Mouse (Mus musculus) urinary bladder, adult 18-20 months (tissue): ENCODE results near the gene Fbxl17.

ENCODE experiments used
- DNase-seq, 2 experiments: peaks; one replicate each; pipeline ENCODE4 v3.0.0; 2022; ENCODE audit warnings: low spot score in 2 of 2, mixed read lengths in 2 of 2

Gene Fbxl17

GRCm38 (mm10) chr17:63107515-63107914 is 392.3 kb downstream of the Fbxl17 start:
- DNase-seq = no peak

DNA sequence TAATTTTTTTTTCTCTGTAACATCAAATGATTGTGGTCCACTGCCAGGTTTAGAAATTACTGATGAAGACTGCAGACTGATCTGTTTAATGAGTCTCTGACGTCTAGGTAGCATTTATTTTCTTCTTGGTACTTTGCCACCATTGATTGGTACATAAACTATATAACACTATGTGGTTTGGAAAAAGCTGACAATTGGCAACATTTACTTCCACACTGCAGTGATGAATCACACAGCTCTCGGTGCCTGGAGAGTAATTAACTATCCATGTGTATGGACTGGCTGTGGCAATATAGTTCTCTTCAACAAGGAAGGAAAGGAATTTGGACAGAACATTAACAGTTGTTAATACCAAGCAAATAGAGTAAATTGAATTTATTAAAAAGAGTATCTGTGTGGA is 404.3 kb downstream of the Fbxl17 start:
- DNase-seq = no peak

DNA sequence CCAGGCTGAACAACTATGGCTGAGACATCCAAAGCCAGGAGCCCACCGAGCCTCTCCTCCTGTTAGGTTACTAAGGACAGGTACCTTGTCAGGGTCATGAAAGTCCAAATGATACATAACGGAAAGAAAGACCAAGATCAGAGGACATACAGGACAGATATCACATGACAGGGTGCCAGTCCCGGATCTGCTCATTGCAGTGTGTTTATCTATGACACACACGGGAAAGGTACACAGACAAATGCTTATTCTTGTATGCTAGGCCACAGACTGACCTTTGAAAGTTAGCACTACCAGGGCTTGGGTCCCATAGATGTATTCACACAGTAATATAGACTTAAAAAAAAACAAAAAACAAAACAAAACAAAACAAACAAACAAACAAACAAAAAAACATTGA is 404.8 kb downstream of the Fbxl17 start:
- no peak for DNase-seq

DNA sequence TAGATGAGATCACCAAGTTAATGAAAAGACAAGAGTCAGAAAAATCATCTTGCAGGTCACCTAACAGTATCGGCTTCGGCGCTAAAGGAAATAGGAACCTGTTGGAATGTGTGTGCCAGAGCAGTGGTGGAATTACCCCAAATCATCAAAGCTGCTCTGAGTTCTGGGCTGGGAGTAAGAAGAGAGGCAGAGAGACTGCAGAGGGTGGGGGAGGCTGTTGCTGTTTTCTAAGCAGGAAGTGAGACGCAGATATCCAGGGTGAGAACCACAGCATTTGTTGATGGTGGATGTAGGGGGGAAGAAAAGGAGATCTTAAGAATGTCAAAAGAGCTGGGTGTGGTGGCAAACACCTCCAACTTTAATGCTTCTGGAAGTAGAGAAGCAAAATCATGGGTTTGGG is 406.6 kb downstream of the Fbxl17 start:
- no peak for DNase-seq

GRCm38 (mm10) chr17:63092774-63093173 is 407.0 kb downstream of the Fbxl17 start:
- no peak for DNase-seq

- no peak for DNase-seq
These were observed 409.7 kb downstream of the Fbxl17 start for GRCm38 (mm10) chr17:63090112-63090511.

DNA sequence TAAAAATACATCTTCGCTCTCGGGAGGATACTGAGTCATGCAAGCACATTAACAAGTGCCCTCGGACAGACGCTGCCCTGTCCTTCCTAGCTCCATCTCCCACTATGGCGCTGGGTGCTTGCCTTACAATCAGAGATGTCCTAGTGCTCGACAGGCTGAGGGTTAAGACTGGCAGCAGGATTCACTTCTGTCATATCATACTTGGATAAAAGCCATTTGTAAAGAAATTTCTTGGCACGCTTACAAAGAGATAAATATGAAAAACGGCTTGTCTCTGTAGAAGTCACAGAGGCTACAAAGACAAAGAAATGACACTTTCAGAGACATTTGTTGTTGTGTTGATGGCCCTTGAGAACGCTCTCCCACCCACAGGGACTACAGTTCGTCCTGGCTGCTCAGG is 412.6 kb downstream of the Fbxl17 start:
- DNase-seq = no peak

- no peak for DNase-seq
These were observed 413.3 kb downstream of the Fbxl17 start for GRCm38 (mm10) chr17:63086526-63086925.

DNA sequence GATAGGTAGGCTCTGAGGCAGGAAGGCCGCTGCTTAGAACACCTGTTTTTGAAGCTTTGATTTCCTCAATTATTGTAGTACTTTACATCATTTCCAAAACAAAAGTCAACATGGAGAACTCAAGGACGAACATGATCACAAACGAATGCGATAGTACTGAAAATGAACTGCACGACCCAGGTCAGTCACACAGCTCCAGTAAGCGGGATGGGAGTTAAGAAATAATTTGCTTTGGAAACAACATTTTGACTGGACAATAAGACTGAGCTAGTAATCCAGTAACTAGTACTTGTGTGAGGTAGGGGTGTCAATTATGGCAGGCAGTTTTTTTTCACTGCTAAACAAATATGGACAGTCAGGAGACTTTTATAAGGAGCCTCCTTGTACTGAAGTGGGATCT is 414.6 kb downstream of the Fbxl17 start:
- no peak for DNase-seq

DNA sequence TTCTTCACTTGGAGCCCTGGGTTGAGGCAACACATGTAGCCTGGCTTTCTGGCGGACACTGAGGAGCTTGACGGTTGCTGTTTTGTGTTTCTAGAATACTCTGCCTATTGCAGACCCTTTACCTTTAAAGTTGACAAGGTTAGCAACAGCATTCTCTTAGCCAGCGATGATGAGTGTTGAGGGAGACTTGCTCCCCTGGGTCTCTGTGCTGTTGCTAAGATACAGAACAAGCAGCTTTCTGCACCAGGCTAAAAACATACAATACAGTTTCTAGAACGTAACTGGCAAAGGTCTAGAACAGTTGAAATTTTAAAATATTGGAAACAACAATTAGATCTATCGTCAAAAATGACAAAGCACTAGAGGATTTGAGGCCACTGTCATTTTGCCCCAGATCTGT is 420.7 kb downstream of the Fbxl17 start:
- DNase-seq = no peak

DNA sequence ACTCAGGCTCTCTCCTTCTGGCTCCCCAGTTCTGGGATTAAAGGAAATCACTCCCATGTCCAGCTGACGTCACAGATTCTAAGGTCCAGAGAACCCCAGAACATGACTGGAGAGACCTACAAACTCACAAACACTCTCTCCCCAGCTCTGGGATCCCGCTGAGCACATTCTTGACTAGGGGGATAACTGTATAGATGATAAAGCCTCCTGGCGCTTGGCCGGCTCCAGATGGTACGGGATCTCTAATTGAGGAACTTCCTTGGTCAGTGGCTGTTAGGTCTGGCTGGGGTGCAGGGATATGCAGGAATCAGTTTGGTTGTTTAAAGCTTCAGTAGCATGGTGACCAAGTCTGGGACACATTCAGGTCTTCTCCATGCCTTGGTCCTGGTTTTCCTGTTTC is 422.3 kb downstream of the Fbxl17 start:
- no peak for DNase-seq

DNA sequence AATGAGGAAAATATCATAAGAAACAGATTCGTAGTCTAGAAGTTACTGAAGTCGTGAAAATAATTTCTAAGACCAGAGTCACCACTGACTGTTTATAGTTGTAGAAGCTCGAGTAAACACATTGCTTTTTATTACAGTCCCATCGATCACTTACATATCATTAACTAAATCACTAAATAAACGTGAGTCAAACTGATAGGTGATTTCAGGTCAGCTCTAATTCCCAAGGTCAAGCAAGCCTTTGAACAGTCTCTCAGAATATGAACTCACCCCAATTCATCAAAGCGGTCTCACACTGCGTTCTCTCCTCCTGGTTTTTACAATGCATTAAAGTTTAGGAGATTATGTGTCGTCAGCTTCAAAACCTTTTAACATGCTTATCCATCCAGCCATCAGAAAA is 423.2 kb downstream of the Fbxl17 start:
- DNase-seq = no peak

- DNase-seq = no peak
These were observed 423.8 kb downstream of the Fbxl17 start for GRCm38 (mm10) chr17:63076037-63076426.

DNA sequence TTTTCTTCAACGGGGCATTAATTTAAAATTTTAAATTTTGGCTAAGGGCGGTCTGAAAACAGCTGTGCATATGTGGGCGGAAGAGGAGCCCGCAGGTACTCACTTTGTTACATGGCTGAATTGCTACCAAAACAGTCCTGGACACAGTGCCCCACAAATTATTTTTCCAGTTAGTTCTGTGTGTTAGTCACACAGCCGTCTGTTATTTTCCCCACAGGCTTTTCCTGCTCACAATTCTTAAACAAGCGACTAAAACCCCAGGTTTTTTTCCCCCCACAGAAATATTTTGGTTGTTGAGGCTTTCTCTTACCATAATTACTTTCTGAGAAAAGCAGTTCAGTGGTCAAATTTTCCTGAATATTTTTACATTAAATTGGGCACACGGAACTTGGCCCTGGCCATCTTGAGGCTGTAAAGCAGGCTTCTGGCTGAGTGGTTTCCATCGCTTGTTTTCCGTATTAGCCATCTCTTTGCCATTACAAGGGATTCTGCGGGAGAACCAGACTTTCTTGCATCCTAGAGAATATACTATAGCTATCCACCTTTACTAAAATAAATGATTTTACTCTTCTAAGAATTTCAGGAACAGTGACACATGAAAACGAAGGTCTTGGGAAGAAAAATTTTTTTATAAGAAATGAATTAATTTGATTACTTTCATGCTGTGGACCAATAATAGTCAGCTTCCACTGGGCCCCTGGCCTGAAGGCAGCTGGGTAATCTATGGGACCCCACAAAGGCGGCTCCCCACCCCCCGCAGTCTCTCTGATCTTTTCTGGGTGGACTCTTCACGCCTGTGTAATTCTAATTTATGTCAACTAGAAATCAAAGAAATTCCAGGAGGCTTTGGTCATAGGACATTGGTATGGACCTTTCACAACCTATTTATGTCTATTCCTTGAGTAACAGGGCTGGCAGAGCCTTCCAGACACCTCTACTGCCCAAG is 424.5 kb downstream of the Fbxl17 start:
- no peak for DNase-seq

- DNase-seq = no peak
These were observed 426.5 kb downstream of the Fbxl17 start for GRCm38 (mm10) chr17:63073342-63073741.

GRCm38 (mm10) chr17:63071134-63071923 is 428.5 kb downstream of the Fbxl17 start:
- DNase-seq = no peak

DNA sequence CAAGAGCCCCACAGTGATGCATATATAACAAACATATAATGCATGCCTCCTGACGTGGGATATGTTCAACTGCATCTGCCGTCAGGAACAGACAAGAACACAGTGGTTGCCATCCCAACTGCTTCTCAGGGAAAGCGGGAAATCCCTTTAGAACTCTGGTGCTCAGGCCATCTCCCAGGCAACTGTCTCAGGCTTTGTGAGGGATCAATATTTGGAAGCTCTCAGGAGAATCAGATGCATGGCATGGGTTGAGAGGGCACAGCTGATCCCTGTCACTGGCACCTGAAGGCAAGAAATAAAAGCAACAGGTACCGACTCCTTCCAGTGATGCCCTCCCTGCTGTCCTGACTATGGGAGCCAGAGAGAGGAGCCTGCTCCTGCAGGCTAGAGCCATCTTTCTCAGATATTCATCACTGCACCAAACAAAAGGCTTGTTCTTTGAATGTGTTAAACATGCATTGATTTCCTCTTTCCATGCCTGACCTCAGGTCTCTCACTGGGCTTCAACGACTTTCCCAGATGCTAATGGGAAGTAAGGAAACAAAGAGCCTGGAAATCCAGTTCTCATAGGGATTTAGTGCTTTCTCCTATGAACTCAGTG is 429.6 kb downstream of the Fbxl17 start:
- DNase-seq = no peak

- DNase-seq = no peak
These were observed 437.0 kb downstream of the Fbxl17 start for GRCm38 (mm10) chr17:63062785-63063184.

DNA sequence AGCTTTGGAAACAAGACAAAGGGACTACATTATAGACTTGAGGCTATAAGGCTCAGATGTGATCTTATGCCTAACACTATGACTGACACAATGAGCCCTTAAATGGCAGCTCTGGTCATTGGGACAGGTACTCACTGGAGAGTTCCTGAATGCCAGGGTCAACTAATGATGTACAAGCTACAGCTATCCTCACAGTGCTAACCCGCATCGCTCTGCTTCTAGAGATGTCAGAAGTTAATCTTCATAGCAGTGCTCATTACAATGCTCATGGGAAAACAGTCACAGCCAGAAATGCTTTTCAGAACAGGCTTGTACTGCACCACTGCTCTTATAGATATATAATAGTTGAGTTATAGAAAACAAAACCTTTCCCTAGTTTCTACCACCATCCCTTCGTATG is 438.0 kb downstream of the Fbxl17 start:
- DNase-seq = no peak

- no peak for DNase-seq
These were observed 439.0 kb downstream of the Fbxl17 start for GRCm38 (mm10) chr17:63060814-63061213.

- no peak for DNase-seq
These were observed 442.0 kb downstream of the Fbxl17 start for GRCm38 (mm10) chr17:63057740-63058388.

DNA sequence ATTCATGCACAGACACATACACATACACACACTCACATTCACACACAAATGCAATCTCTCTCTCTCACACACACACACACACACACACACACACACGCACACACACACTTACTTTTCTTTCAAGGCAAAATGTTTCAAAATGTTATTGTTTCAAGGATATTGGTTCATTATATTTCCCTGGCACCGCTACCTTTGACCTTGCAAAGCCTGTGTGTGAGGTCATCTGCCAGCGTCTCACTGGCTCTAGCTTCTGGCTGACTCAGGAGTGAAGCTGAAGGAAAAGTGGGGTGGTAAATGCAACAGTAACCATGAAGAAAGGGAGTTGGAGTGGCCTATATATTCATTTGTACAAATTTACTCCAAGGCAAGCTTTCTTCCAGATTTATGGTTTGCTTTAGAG is 442.8 kb downstream of the Fbxl17 start:
- no peak for DNase-seq
